Mouse (Mus musculus) activated CD4-positive, CD25-positive, alpha-beta regulatory T cell, adult 4 months (primary cell): ENCODE data around the gene Kndc1. TPM values are rescaled to one million over a fixed set of nuclear protein-coding genes. Genes with fewer than 3 reads are reported as not detected.

Experiments used
- ATAC-seq: one replicate; pipeline ENCODE4 v1.8.0; 2017
- polyA plus RNA-seq, 2 experiments: library from polyadenylated mRNA; unstranded; fragments of 100-300 nt; shearing (Covaris generic); gene quantifications; one replicate each; pipeline ENCODE4 v1.2.1; 2017

Gene Kndc1
- polyA plus RNA-seq, 2 experiments from 2014 or later = 0.12 to 0.22 TPM

GRCm38 (mm10) chr7:139951991-139952633, 57.6 kb downstream of the Kndc1 start:
- no peak for ATAC-seq

- no peak for ATAC-seq
These were observed 61.0 kb downstream of the Kndc1 start for GRCm38 (mm10) chr7:139955505-139955904.

- no peak for ATAC-seq
These were observed 62.2 kb downstream of the Kndc1 start for GRCm38 (mm10) chr7:139956658-139957057.

GRCm38 (mm10) chr7:139957437-139957836, 62.9 kb downstream of the Kndc1 start:
- ATAC-seq = no peak

- ATAC-seq = no peak
These were observed 63.5 kb downstream of the Kndc1 start for GRCm38 (mm10) chr7:139957958-139958357.

GRCm38 (mm10) chr7:139961141-139961540, 66.6 kb downstream of the Kndc1 start:
- ATAC-seq = no peak

- ATAC-seq = no peak
These were observed 69.3 kb downstream of the Kndc1 start for GRCm38 (mm10) chr7:139963814-139964213.

GRCm38 (mm10) chr7:139967175-139967574, 72.7 kb downstream of the Kndc1 start:
- no peak for ATAC-seq

GRCm38 (mm10) chr7:139968428-139968827, 73.9 kb downstream of the Kndc1 start:
- peak; percentile 95 for ATAC-seq

- ATAC-seq = no peak
These were observed 75.0 kb downstream of the Kndc1 start for GRCm38 (mm10) chr7:139969348-139970130.

- no peak for ATAC-seq
These were observed 75.9 kb downstream of the Kndc1 start for GRCm38 (mm10) chr7:139970216-139970919.

- no peak for ATAC-seq
These were observed 76.5 kb downstream of the Kndc1 start for GRCm38 (mm10) chr7:139970979-139971378.

GRCm38 (mm10) chr7:139971436-139971835, 76.9 kb downstream of the Kndc1 start:
- ATAC-seq = no peak

GRCm38 (mm10) chr7:139972923-139973331, 78.4 kb downstream of the Kndc1 start:
- peak; percentile 1 for ATAC-seq

- ATAC-seq = peak; percentile 69
These were observed 79.8 kb downstream of the Kndc1 start for GRCm38 (mm10) chr7:139974307-139974706.

GRCm38 (mm10) chr7:139975471-139975870, 81.0 kb downstream of the Kndc1 start:
- no peak for ATAC-seq

GRCm38 (mm10) chr7:139978278-139978892, 83.9 kb downstream of the Kndc1 start, which contains the start of gene 6430531B16Rik:
TSS of gene 6430531B16Rik (minus strand) at chr7:139978755.
- ATAC-seq = peak; percentile 88

GRCm38 (mm10) chr7:139979011-139979719, 84.7 kb downstream of the Kndc1 start:
- no peak for ATAC-seq

- ATAC-seq = no peak
These were observed 86.3 kb downstream of the Kndc1 start for GRCm38 (mm10) chr7:139980778-139981177.

- no peak for ATAC-seq
These were observed 87.6 kb downstream of the Kndc1 start for GRCm38 (mm10) chr7:139982058-139982457.

GRCm38 (mm10) chr7:139984505-139984904, 90.0 kb downstream of the Kndc1 start:
- ATAC-seq = no peak

- ATAC-seq = no peak
These were observed 93.8 kb downstream of the Kndc1 start for GRCm38 (mm10) chr7:139988272-139988671.
